Mouse (Mus musculus): ENCODE measurements at regions not wholly inside any gene's neighbourhood (a gene's known extent, or its start where the extent isn't known, plus 50 kb on each side); places are given as distances from the start of the nearest gene placed in this dataset.

DNA sequence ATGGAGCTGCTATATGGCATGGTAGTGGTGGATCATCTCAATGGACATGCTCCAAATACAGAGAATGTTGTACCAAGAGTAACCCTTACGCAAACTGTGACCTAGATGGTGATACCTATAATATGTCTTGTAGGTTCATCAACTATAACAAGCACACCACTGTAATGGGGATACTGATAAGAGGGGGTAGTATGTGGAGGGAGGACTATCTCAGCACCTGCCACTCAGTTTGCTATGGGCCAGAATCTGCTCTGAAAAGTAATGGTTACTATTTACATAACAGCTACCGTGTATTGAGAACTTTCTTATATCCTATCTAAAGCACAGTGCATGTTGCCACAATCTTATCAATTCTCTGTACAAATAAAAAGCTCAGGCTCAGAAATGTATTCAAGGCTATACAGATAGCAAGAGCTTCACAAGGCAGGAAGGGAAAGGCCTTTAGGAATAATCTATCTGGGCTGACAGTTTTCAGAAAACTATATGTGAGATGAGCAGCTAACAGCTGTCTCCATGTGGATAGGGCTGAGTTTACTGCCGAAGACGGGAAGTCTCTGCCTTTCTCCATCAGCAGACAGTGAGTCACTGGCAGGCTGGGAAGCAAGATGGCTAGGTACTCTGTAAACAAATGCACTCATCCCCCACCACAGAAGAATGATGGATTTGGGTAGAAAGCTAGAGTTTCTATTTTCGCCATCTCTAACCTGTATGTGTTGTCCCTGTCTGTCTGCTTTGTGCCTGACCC is 77.1 kb upstream of the Nck2 start:
- Histone ChIP-seq H3K27me3 (ENCODE audit: control insufficient read depth, insufficient read depth, low read length) (no peaks in the 10 kb centered on the region), H3K36me3 (ENCODE audit: control insufficient read depth, insufficient read depth, low read length) (no peaks in the 10 kb centered on the region), H3K27ac (ENCODE audit: low read depth, low read length) (no peak overlapping the region), H3K4me1 (replicated peaks; ENCODE audit: control insufficient read depth, insufficient read depth, low read length) (no peaks in the 10 kb centered on the region), H3K9ac (ENCODE audit: low read length) (no peak overlapping the region), H3K9me3 (ENCODE audit: control insufficient read depth, low read length) (no peaks in the 10 kb centered on the region), H3K4me3 (ENCODE audit: low read depth, low read length) (no peak overlapping the region), H3K4me2 (ENCODE audit: low read depth, low read length, severe bottlenecking) (no peak overlapping the region)
- ATAC-seq (replicated peaks; ENCODE audit: low FRiP score): no peak
- DNase-seq (ENCODE audit: low spot score): no peak
- 90% methylated on average over 5 of the region's 5 CpGs for WGBS

GRCm38 (mm10) chr1:43371863-43372262 is 72.5 kb upstream of the Nck2 start:
- no peak overlapping the region for H3K9ac ChIP-seq (ENCODE audit: low read length)
- H3K9me3 ChIP-seq (ENCODE audit: control insufficient read depth, low read length): no peaks in the 10 kb centered on the region
- H3K27ac ChIP-seq (ENCODE audit: low read depth, low read length): no peak overlapping the region
- no peaks in the 10 kb centered on the region for H3K27me3 ChIP-seq (ENCODE audit: control insufficient read depth, insufficient read depth, low read length)
- DNase-seq (ENCODE audit: low spot score): no peak
- 79% methylated on average over 1 of the region's 1 CpGs for WGBS
- H3K4me1 ChIP-seq (replicated peaks; ENCODE audit: control insufficient read depth, insufficient read depth, low read length): no peaks in the 10 kb centered on the region
- no peak overlapping the region for H3K4me2 ChIP-seq (ENCODE audit: low read depth, low read length, severe bottlenecking)
- no peaks in the 10 kb centered on the region for H3K36me3 ChIP-seq (ENCODE audit: control insufficient read depth, insufficient read depth, low read length)
- H3K4me3 ChIP-seq (ENCODE audit: low read depth, low read length): no peak overlapping the region
- ATAC-seq (replicated peaks; ENCODE audit: low FRiP score): no peak

GRCm38 (mm10) chr1:43374946-43375345 is 69.4 kb upstream of the Nck2 start:
- no peaks in the 10 kb centered on the region for H3K36me3 ChIP-seq (ENCODE audit: control insufficient read depth, insufficient read depth, low read length)
- H3K4me1 ChIP-seq (replicated peaks; ENCODE audit: control insufficient read depth, insufficient read depth, low read length): no peaks in the 10 kb centered on the region
- DNase-seq (ENCODE audit: low spot score) (no peak), ATAC-seq (replicated peaks; ENCODE audit: low FRiP score) (no peak)
- H3K4me3 ChIP-seq (ENCODE audit: low read depth, low read length): no peak overlapping the region
- no peaks in the 10 kb centered on the region for H3K9me3 ChIP-seq (ENCODE audit: control insufficient read depth, low read length)
- 51% methylated on average over 5 of the region's 5 CpGs for WGBS
- H3K9ac ChIP-seq (ENCODE audit: low read length): no peak overlapping the region
- no peaks in the 10 kb centered on the region for H3K27me3 ChIP-seq (ENCODE audit: control insufficient read depth, insufficient read depth, low read length)
- H3K4me2 ChIP-seq (ENCODE audit: low read depth, low read length, severe bottlenecking): no peak overlapping the region
- H3K27ac ChIP-seq (ENCODE audit: low read depth, low read length): no peak overlapping the region

DNA sequence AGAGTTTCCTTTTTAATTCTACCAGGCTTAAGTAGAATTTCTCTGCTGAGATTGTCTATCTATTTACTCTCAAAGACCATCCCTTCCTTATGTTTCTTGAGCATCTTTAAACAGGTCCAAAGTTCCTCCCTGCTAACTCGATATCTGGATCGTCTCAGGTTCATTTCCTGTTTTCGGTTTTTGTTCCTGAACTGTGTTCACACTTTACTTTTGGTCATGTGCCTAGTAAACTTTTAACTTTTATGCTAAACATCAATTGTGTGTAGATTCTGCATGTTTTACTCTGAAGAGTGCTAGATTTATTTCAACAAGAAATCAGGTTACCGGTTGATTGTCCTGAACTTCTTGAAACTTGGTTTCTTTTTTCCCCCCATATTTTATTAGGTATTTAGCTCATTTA is 68.5 kb upstream of the Nck2 start:
- H3K36me3 ChIP-seq (ENCODE audit: control insufficient read depth, insufficient read depth, low read length): no peaks in the 10 kb centered on the region
- H3K4me3 ChIP-seq (ENCODE audit: low read depth, low read length): no peak overlapping the region
- no peaks in the 10 kb centered on the region for H3K27me3 ChIP-seq (ENCODE audit: control insufficient read depth, insufficient read depth, low read length)
- WGBS: 91% methylated on average over 4 of the region's 4 CpGs
- ATAC-seq (replicated peaks; ENCODE audit: low FRiP score) (no peak), DNase-seq (ENCODE audit: low spot score) (no peak)
- no peaks in the 10 kb centered on the region for H3K9me3 ChIP-seq (ENCODE audit: control insufficient read depth, low read length)
- H3K4me2 ChIP-seq (ENCODE audit: low read depth, low read length, severe bottlenecking): no peak overlapping the region
- no peak overlapping the region for H3K9ac ChIP-seq (ENCODE audit: low read length)
- no peak overlapping the region for H3K27ac ChIP-seq (ENCODE audit: low read depth, low read length)
- no peaks in the 10 kb centered on the region for H3K4me1 ChIP-seq (replicated peaks; ENCODE audit: control insufficient read depth, insufficient read depth, low read length)

DNA sequence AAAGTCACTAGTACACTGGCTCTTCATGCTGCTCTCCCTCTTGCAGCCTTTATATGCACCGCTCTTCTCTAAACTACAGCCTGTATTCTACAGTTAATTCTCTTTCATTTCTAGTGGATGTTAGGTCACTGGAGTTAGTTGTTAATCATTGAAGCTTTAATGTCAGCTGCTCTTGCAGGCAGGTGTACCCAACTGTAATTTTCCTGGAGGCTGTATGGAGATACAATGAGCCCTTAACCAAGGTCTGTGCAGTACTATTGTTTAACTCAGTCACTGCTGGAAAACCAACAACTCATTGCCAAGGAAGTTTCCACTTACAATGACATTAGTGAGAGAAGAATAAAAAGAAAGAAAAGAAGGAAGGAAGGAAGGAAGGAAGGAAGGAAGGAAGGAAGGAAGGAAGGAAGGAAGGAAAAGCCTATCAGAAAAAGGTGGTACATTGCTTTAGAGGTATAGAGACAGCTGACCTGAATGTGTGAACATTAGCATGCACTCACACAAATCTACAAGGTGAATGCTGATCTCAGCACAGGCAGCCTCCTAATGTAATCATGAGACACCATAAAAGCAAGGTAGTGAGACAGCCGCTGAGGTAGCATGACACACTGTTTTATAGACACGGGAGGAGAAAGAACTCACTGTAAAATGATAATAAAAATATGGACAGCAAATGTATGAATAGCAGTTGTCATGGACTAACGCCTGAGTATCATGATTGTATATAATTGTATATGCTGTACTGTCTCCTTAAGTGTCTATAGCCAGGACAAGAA is 66.7 kb upstream of the Nck2 start:
- no peak overlapping the region for H3K27ac ChIP-seq (ENCODE audit: low read depth, low read length)
- H3K9ac ChIP-seq (ENCODE audit: low read length): no peak overlapping the region
- H3K36me3 ChIP-seq (ENCODE audit: control insufficient read depth, insufficient read depth, low read length): no peaks in the 10 kb centered on the region
- ATAC-seq (replicated peaks; ENCODE audit: low FRiP score) (no peak), DNase-seq (ENCODE audit: low spot score) (no peak)
- H3K27me3 ChIP-seq (ENCODE audit: control insufficient read depth, insufficient read depth, low read length): no peaks in the 10 kb centered on the region
- no peaks in the 10 kb centered on the region for H3K9me3 ChIP-seq (ENCODE audit: control insufficient read depth, low read length)
- no peaks in the 10 kb centered on the region for H3K4me1 ChIP-seq (replicated peaks; ENCODE audit: control insufficient read depth, insufficient read depth, low read length)
- no peak overlapping the region for H3K4me3 ChIP-seq (ENCODE audit: low read depth, low read length)
- H3K4me2 ChIP-seq (ENCODE audit: low read depth, low read length, severe bottlenecking): no peak overlapping the region
- 93% methylated on average over 4 of the region's 4 CpGs for WGBS

GRCm38 (mm10) chr1:43385008-43385407 is 59.4 kb upstream of the Nck2 start:
- H3K4me3 ChIP-seq (ENCODE audit: low read depth, low read length): no peak overlapping the region
- no peak overlapping the region for H3K27ac ChIP-seq (ENCODE audit: low read depth, low read length)
- no peaks in the 10 kb centered on the region for H3K4me1 ChIP-seq (replicated peaks; ENCODE audit: control insufficient read depth, insufficient read depth, low read length)
- H3K27me3 ChIP-seq (ENCODE audit: control insufficient read depth, insufficient read depth, low read length): no peaks in the 10 kb centered on the region
- H3K9ac ChIP-seq (ENCODE audit: low read length): no peak overlapping the region
- H3K4me2 ChIP-seq (ENCODE audit: low read depth, low read length, severe bottlenecking): no peak overlapping the region
- DNase-seq (ENCODE audit: low spot score): no peak
- no peak for ATAC-seq (replicated peaks; ENCODE audit: low FRiP score)
- no peaks in the 10 kb centered on the region for H3K36me3 ChIP-seq (ENCODE audit: control insufficient read depth, insufficient read depth, low read length)
- H3K9me3 ChIP-seq (ENCODE audit: control insufficient read depth, low read length): no peaks in the 10 kb centered on the region

DNA sequence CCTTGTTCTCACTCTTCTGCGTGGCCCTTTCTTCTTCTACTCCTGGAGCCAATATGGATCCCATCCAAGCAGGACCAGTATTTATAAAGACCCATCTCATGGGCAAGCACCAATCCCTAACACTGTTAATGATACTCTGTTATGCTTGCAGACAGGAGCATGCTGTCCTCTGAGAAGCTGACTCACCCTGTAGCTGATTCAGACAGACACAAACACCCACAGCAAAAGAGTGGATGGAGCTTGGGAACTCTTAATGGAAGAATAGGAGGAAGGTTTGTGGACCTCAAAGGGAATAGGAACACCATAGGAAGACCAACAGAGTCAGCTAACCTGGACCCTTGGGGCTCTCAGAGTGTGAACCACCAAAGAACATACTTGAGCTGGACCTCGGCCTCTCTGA is 50.3 kb upstream of the Nck2 start:
- ATAC-seq (replicated peaks; ENCODE audit: low FRiP score): no peak
- no peaks in the 10 kb centered on the region for H3K9me3 ChIP-seq (ENCODE audit: control insufficient read depth, low read length)
- no peak for DNase-seq (ENCODE audit: low spot score)
- no peak overlapping the region for H3K4me3 ChIP-seq (ENCODE audit: low read depth, low read length)
- no peaks in the 10 kb centered on the region for H3K36me3 ChIP-seq (ENCODE audit: control insufficient read depth, insufficient read depth, low read length)
- no peak overlapping the region for H3K27ac ChIP-seq (ENCODE audit: low read depth, low read length)
- H3K4me2 ChIP-seq (ENCODE audit: low read depth, low read length, severe bottlenecking): no peak overlapping the region
- WGBS: 89% methylated on average over 2 of the region's 2 CpGs
- H3K4me1 ChIP-seq (replicated peaks; ENCODE audit: control insufficient read depth, insufficient read depth, low read length): no peaks in the 10 kb centered on the region
- H3K9ac ChIP-seq (ENCODE audit: low read length): no peak overlapping the region
- no peaks in the 10 kb centered on the region for H3K27me3 ChIP-seq (ENCODE audit: control insufficient read depth, insufficient read depth, low read length)
